Mouse (Mus musculus) erythroblast, embryonic 14.5 days (primary cell): ENCODE data around the gene Amelx. TPM values are rescaled to one million over a fixed set of nuclear protein-coding genes. Genes with fewer than 3 reads are reported as not detected.

Experiments used
- H3K27me3 ChIP-seq: 2 replicates; pipeline ENCODE4 v1.6.1; 2012; ENCODE audit warnings: inconsistent platforms; ENCODE audit not compliant: control insufficient read depth
- H3K36me3 ChIP-seq: 2 replicates; pipeline ENCODE4 v1.6.1; 2012; ENCODE audit warnings: mild to moderate bottlenecking, inconsistent platforms; ENCODE audit not compliant: control insufficient read depth
- H3K4me1 ChIP-seq: 2 replicates; pipeline ENCODE4 v1.6.1; 2012; ENCODE audit warnings: inconsistent platforms; ENCODE audit not compliant: control insufficient read depth
- H3K4me3 ChIP-seq: replicated peaks from 2 replicates; pipeline ENCODE3; 2012; ENCODE audit warnings: moderate library complexity, mild to moderate bottlenecking, inconsistent platforms
- H3K9me3 ChIP-seq: 2 replicates; pipeline ENCODE4 v1.6.1; 2012; ENCODE audit warnings: low read length, inconsistent platforms, mixed read lengths; ENCODE audit not compliant: control insufficient read depth
- GATA1 ChIP-seq: IDR thresholded peaks from 2 replicates; pipeline ENCODE4 v1.6.1; 2012; ENCODE audit warnings: low read length, inconsistent platforms, mixed read lengths
- TAL1 ChIP-seq: IDR thresholded peaks from 3 replicates; pipeline ENCODE4 v1.6.1; 2012; ENCODE audit warnings: low read length, inconsistent platforms, mixed read lengths
- polyA plus RNA-seq: library from polyadenylated mRNA; stranded (reverse); fragments of >175 nt; gene quantifications from 2 replicates; pipeline ENCODE4 v1.2.3, GENCODE M21; 2012

Gene Amelx
- not detected in 2 replicates for polyA plus RNA-seq

DNA sequence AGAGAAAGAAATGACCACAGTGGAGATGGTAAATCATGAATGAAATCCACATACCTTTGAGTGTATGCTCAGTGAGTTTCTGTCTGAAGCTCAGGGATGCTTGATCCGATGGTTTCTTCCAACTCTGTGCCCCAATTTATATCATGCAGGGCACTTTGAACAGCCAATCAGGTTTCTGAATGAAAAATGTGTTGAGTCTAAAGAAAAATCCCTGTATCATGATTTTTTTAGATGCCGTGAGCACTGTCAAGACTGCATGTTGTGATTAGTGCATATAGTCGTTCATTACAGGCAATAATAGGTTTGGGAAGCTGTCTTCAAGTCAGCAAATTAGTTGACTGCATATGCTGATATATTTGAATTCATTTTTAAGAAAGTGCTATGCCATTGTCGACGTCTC is at the start of gene Amelx:
TSS of gene Amelx (minus strand) at position 101 of the 400 bp plus-strand sequence.
- no peak within 1 kb of the TSS for H3K4me3 ChIP-seq
- TF ChIP-seq TAL1 = no peak
- no peak for TF ChIP-seq GATA1
- no peaks in the 10 kb centered on the region for H3K36me3 ChIP-seq
- H3K27me3 ChIP-seq = no peaks in the 10 kb centered on the region
- no peaks in the 10 kb centered on the region for H3K9me3 ChIP-seq
- no peaks in the 10 kb centered on the region for H3K4me1 ChIP-seq

DNA sequence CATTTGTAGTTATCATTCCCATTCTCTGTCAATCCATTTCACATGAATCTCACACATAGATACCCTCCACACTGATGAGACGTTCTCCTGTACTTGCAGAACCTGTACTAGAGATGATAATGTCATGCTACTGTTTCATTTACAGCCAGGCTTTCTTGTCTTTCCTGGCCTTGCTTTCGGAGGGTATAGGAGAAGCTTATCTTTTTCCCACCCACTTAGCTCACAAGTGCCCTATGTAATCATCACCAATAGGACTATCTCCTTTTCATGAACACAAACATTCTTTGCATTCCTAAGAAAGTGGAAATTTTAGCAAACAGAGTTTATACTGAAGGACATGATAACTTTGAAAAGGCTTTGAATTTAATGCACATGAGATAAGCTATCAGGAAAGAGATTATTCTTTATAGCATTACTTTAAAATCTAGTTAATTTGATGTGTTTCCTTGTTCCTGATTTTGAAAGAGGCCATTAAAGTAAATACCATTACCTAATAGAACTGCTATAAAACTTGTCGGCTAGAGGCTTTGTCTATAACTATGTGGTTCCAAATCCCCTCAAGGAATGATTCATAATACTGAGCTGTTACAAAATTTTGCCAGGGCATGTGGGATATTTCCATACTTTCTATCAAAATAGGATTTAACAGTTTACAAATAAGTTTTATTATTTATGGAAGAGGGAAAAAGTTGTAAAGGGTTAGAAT is 35.5 kb upstream of the Amelx start:
- no peak for TF ChIP-seq TAL1
- TF ChIP-seq GATA1 = no peak
- H3K4me1 ChIP-seq = peaks cover 2% of the 10 kb centered on the region; the same call in 1 of the 2 replicates
- H3K27me3 ChIP-seq = no peaks in the 10 kb centered on the region
- no peak overlapping the region for H3K4me3 ChIP-seq
- no peaks in the 10 kb centered on the region for H3K36me3 ChIP-seq
- H3K9me3 ChIP-seq = no peaks in the 10 kb centered on the region

DNA sequence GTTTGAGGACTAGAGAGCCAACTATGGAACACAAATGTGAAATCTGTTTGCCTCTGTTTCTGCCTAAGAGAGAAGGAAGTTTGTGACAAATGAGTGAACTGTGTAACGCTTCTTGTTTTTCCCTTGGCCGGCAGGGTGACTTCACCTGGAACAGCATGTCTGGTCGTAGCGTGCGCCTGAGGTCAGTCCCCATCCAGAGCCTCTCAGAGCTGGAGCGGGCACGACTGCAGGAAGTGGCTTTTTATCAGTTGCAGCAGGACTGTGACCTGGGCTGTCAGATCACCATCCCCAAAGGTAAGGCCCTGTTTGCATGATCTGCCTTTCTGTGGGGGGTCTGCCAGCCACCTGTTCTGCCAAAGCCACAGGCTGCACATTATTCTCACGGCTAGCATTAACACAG is 33.1 kb upstream of the Amelx start:
- H3K4me3 ChIP-seq = no peak overlapping the region
- H3K9me3 ChIP-seq = no peaks in the 10 kb centered on the region
- H3K27me3 ChIP-seq = no peaks in the 10 kb centered on the region
- H3K36me3 ChIP-seq = no peaks in the 10 kb centered on the region
- peaks cover 2% of the 10 kb centered on the region; the same call in 1 of the 2 replicates for H3K4me1 ChIP-seq
- TF ChIP-seq GATA1 (no peak), TAL1 (no peak)

GRCm38 (mm10) chrX:169210019-169210418 is 23.0 kb upstream of the Amelx start:
- Histone ChIP-seq H3K9me3 (no peaks in the 10 kb centered on the region), H3K36me3 (no peaks in the 10 kb centered on the region), H3K4me1 (no peaks in the 10 kb centered on the region), H3K4me3 (no peak overlapping the region), H3K27me3 (no peaks in the 10 kb centered on the region)
- TF ChIP-seq GATA1 (no peak), TAL1 (no peak)

- Histone ChIP-seq H3K36me3 (no peaks in the 10 kb centered on the region), H3K4me1 (no peaks in the 10 kb centered on the region), H3K27me3 (0 out of 2 replicates have a peak, but pooled peaks cover 2% of the 10 kb centered on the region), H3K4me3 (no peak overlapping the region), H3K9me3 (no peaks in the 10 kb centered on the region)
- TF ChIP-seq TAL1 (no peak), GATA1 (no peak)
Measured at GRCm38 (mm10) chrX:169178634-169179033, 8.4 kb downstream of the Amelx start.

DNA sequence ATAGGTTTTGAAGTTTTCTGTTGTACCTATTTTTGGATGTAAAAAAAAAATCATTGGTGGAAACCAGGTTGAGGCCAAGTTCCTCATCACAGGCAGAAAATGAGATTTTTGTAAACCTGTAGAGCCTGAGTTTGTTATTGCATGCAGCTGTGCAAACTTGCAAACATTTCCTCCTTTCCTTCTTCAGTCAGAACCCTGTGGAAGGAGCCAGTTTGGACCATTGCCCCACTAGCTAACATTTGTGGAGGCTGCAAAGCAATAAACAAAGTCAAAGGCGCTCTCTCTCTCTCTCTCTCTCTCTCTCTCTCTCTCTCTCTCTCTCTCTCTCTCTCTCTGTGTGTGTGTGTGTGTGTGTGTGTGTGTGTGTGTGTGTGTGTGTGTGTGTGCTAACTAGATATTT is 13.2 kb downstream of the Amelx start:
- Histone ChIP-seq H3K27me3 (no peaks in the 10 kb centered on the region), H3K36me3 (no peaks in the 10 kb centered on the region), H3K4me1 (no peaks in the 10 kb centered on the region), H3K4me3 (no peak overlapping the region), H3K9me3 (no peaks in the 10 kb centered on the region)
- TF ChIP-seq TAL1 (no peak), GATA1 (no peak)

GRCm38 (mm10) chrX:169170981-169171380 is 16.0 kb downstream of the Amelx start:
- H3K9me3 ChIP-seq = no peaks in the 10 kb centered on the region
- no peaks in the 10 kb centered on the region for H3K4me1 ChIP-seq
- no peak overlapping the region for H3K4me3 ChIP-seq
- H3K36me3 ChIP-seq = no peaks in the 10 kb centered on the region
- no peaks in the 10 kb centered on the region for H3K27me3 ChIP-seq
- TF ChIP-seq TAL1 = no peak
- no peak for TF ChIP-seq GATA1

GRCm38 (mm10) chrX:169158385-169158784 is 28.6 kb downstream of the Amelx start:
- TF ChIP-seq TAL1 (no peak), GATA1 (no peak)
- Histone ChIP-seq H3K4me1 (peaks cover 3% of the 10 kb centered on the region), H3K9me3 (no peaks in the 10 kb centered on the region), H3K36me3 (no peaks in the 10 kb centered on the region), H3K27me3 (no peaks in the 10 kb centered on the region), H3K4me3 (no peak overlapping the region)

- H3K9me3 ChIP-seq = no peaks in the 10 kb centered on the region
- no peaks in the 10 kb centered on the region for H3K27me3 ChIP-seq
- H3K4me3 ChIP-seq = no peak overlapping the region
- no peak for TF ChIP-seq GATA1
- no peak for TF ChIP-seq TAL1
- H3K36me3 ChIP-seq = no peaks in the 10 kb centered on the region
- peaks cover 3% of the 10 kb centered on the region for H3K4me1 ChIP-seq
Measured at GRCm38 (mm10) chrX:169153805-169154204, 33.2 kb downstream of the Amelx start.

DNA sequence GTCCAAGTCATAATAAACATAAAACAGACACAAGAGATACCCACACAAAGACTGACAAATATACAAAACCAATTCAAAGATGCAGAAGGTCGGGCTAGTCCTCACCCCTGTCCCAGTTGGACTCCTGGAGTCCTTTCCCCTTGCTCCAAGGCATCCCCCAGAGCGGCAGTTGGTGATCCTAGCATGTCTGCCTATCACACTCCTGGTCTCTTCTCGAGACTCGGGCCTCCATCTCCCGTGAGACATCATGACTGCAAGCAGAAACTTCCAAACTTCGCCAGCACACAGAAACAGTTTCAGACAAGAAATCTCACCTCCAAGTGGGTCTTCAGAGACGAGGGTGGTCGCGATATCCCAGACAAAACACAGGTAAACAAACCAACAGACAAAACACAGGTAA is 46.5 kb downstream of the Amelx start:
- no peaks in the 10 kb centered on the region for H3K4me1 ChIP-seq
- no peaks in the 10 kb centered on the region for H3K27me3 ChIP-seq
- H3K4me3 ChIP-seq = no peak overlapping the region
- TF ChIP-seq TAL1 = no peak
- TF ChIP-seq GATA1 = no peak
- H3K36me3 ChIP-seq = no peaks in the 10 kb centered on the region
- H3K9me3 ChIP-seq = no peaks in the 10 kb centered on the region
